Mouse (Mus musculus) heart, postnatal 0 days (tissue): Measurements from ENCODE around the gene Car2. TPM values are rescaled to one million over a fixed set of nuclear protein-coding genes. Genes with fewer than 3 reads are reported as not detected.

Source experiments
- ATAC-seq: fragments of 200-750 bp; cut with Nextera tagmentation; 2 replicates; pipeline ENCODE4 v1.8.0; 2017; ENCODE audit warnings: low read depth, moderate number of reproducible peaks, moderate library complexity; ENCODE audit not compliant: insufficient read depth
- DNase-seq: peaks from one replicate; pipeline ENCODE4 v3.0.0-alpha.2; 2016; ENCODE audit warnings: low spot score
- H3K27ac ChIP-seq: fragments of 300-500 bp; sonication (generic); 2 replicates; pipeline ENCODE4 v1.5.1; 2014; ENCODE audit warnings: low read depth, mild to moderate bottlenecking
- H3K27me3 ChIP-seq: fragments of 300-500 bp; sonication (generic); 2 replicates; pipeline ENCODE4 v1.6.1; 2014; ENCODE audit warnings: low read length, mixed read lengths; ENCODE audit not compliant: control insufficient read depth, insufficient read depth
- H3K36me3 ChIP-seq: fragments of 300-500 bp; sonication (generic); replicated peaks from 2 replicates; pipeline ENCODE4 v1.6.1; 2014; ENCODE audit warnings: low read length, mixed read lengths; ENCODE audit not compliant: control insufficient read depth, insufficient read depth
- H3K4me1 ChIP-seq: fragments of 300-500 bp; sonication (generic); 2 replicates; pipeline ENCODE4 v1.6.1; 2014; ENCODE audit warnings: antibody characterized with exemption; ENCODE audit not compliant: control insufficient read depth, insufficient read depth
- H3K4me2 ChIP-seq: fragments of 300-500 bp; sonication (generic); 2 replicates; pipeline ENCODE4 v1.6.1; 2014; ENCODE audit warnings: low read depth, mild to moderate bottlenecking, low read length, moderate library complexity
- H3K4me3 ChIP-seq: fragments of 300-500 bp; sonication (generic); 2 replicates; pipeline ENCODE4 v1.5.1; 2014; ENCODE audit warnings: low read depth, low read length
- H3K9ac ChIP-seq: fragments of 300-500 bp; sonication (generic); replicated peaks from 2 replicates; pipeline ENCODE4 v1.6.1; 2014; ENCODE audit warnings: low read depth, low read length, mixed read lengths
- H3K9me3 ChIP-seq: fragments of 300-500 bp; sonication (generic); replicated peaks from 2 replicates; pipeline ENCODE4 v1.6.1; 2016; ENCODE audit warnings: low read length; ENCODE audit not compliant: control insufficient read depth
- CTCF ChIP-seq: IDR thresholded peaks from 2 replicates; pipeline ENCODE4 v1.5.1; 2016; ENCODE audit warnings: antibody characterized with exemption, control low read depth, low read depth
- EP300 ChIP-seq: IDR thresholded peaks from 2 replicates; pipeline ENCODE4 v1.6.1; 2016; ENCODE audit warnings: antibody characterized with exemption, low read depth
- WGBS: fragments of 180-500 bp; shearing (Covaris S2); extraction: QIAGEN DNeasy Blood & Tissue Kit; methylation state at CpG from one replicate; pipeline ENCODE4 v1.1.7; 2014; 5-methylcytosine and 5-hydroxymethylcytosine counted together
- polyA plus RNA-seq: library from polyadenylated mRNA; unstranded; fragments of >200 nt; fragmentation: Nextera tagmentation; extraction: Ambion mirVana; gene quantifications from 2 replicates; pipeline ENCODE4 v1.2.1, GENCODE M21; 2015
- total RNA-seq: library from RNA; depleted of rRNA; stranded (reverse); fragments of >200 nt; gene quantifications from 2 replicates; pipeline ENCODE4 v1.2.3, GENCODE M21; 2014; ENCODE audit warnings: low replicate concordance; rRNA removed

The Car2 gene
- total and polyA plus RNA-seq, 2 experiments from 2014 or later = 13.3 to 19.9 TPM

DNA sequence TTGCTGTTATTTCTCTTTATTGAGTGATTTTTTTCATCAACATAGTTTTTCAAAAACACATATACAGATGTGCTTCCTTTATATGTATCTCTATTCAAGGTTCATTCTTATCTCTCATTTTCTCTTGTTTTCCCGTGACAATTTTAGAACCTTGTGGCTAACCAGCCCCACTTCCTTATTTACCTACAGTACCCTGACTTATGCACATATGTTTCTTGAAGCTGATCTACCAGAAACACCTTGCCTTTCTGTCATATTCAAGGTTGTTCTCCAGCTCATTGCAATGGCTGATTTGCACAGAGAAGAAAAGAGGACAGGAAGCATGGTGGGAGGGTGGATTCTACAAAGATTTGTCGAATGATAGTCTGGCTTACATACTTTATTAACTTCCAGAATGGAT is 29.3 kb downstream of the Car2 start:
- no peak for DNase-seq
- TF ChIP-seq CTCF (no peak), EP300 (no peak)
- WGBS = 66% methylated on average over 2 of the region's 2 CpGs
- Histone ChIP-seq H3K9me3 (no peaks in the 10 kb centered on the region), H3K4me2 (no peak overlapping the region), H3K36me3 (no peaks in the 10 kb centered on the region), H3K27me3 (no peaks in the 10 kb centered on the region), H3K27ac (no peak overlapping the region), H3K4me3 (no peak overlapping the region), H3K4me1 (no peaks in the 10 kb centered on the region), H3K9ac (no peak overlapping the region)
- no peak for ATAC-seq

DNA sequence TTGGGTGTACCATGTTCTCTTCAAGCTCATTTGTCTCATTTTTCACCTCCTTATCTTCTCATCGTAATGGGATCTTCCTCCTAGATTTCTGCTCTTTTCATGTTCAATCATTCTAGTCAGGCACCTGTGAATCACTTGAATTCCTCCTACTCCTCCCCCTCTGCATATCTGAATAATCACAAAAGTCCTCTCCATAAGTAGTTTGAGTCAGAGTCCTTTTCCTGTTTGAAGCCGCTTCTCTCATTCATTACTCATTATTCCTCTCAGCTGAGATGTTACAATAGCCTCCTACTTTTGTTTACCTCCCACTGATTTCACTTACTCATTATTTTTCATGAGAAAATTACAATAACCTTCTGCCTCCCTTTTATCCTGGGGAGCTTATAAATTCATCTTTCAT is 31.2 kb downstream of the Car2 start:
- no peaks in the 10 kb centered on the region for H3K27me3 ChIP-seq
- TF ChIP-seq CTCF (no peak), EP300 (no peak)
- H3K4me3 ChIP-seq = no peak overlapping the region
- DNase-seq (no peak), ATAC-seq (no peak)
- H3K4me1 ChIP-seq = no peaks in the 10 kb centered on the region
- no peak overlapping the region for H3K9ac ChIP-seq
- no peaks in the 10 kb centered on the region for H3K36me3 ChIP-seq
- no peak overlapping the region for H3K27ac ChIP-seq
- no peaks in the 10 kb centered on the region for H3K9me3 ChIP-seq
- H3K4me2 ChIP-seq = no peak overlapping the region
- 56% methylated on average over 2 of the region's 2 CpGs for WGBS

DNA sequence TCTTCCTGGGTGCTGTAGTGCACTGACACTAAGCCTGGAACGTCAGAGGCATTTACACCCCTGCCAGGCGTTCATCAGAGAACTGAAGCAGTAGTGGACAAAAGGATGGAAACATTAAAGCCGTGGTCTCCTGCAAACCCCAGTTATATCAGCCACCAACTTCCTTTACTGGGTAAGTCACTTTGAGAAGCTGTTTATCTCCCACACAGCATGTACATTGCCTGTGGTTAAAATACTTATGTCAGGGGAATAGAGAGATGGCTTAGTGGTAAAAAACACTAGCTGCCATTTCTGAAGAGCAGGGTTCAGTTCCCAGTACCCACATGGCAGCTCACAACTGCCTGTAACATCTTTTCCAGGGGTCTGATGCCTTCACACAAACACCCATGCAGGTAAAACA is 58.6 kb downstream of the Car2 start:
- no peaks in the 10 kb centered on the region for H3K36me3 ChIP-seq
- 49% methylated on average over 3 of the region's 3 CpGs for WGBS
- H3K27me3 ChIP-seq = no peaks in the 10 kb centered on the region
- H3K9me3 ChIP-seq = no peaks in the 10 kb centered on the region
- no peaks in the 10 kb centered on the region for H3K4me1 ChIP-seq
- no peak for TF ChIP-seq EP300
- TF ChIP-seq CTCF = no peak
- ATAC-seq (no peak), DNase-seq (no peak)
- no peak overlapping the region for H3K4me3 ChIP-seq
- H3K4me2 ChIP-seq = no peak overlapping the region
- no peak overlapping the region for H3K9ac ChIP-seq
- no peak overlapping the region for H3K27ac ChIP-seq

DNA sequence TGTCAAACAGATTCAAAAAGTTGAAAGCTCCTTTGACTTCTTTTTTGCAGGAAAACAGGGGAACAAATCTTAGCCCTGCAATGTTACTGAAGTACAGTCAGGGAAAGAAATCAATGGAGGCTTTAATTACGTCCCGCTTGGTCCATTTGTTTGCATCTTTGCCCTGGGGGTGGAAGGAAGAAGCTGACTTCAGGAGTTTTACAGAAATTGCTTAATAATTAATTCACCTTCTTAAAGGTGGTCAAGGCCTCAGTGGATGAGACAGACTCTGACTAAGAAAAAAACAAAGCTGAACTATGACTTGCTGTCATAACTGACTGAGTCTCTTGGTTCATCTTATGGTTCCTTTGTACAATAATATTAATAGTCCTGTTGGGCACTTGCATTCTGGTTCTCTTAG is 59.6 kb downstream of the Car2 start:
- no peaks in the 10 kb centered on the region for H3K9me3 ChIP-seq
- no peak overlapping the region for H3K4me2 ChIP-seq

DNA sequence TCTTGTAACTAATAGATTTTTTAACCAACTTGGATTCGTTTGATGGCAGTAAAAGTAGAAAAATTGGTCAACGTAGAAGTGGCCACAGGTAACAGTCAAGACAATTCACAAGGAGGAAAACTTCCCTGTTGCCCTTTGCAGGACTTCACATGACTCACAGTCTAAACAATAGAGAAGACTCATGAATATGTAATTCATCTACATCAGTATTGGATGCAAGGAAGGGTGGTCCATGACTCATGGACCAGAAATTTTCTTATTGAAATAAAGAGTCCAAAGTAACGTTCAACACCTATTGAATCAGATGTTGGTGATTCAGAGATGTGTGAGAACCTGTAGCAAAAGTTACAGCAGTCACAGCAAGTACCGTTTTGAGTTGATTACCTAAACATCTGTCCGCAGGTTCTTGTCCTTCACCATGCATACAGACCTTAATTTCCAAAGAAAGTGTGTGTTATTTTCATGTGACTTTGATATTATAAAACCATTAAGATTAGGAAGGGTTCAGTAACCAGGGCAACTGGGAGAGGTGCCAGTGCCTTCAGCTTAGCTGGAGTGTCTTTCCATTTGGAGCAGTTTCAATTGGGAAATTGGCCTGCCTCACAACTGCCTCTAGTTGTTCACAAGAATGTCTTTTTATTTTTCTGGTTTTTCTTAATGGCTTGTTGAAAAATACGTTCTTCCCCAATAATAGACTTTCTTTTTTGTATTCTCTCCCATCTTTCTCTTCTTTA is 62.2 kb downstream of the Car2 start:
- WGBS = 66% methylated on average over 6 of the region's 6 CpGs
- H3K4me1 ChIP-seq = no peaks in the 10 kb centered on the region
- no peaks in the 10 kb centered on the region for H3K9me3 ChIP-seq
- no peak overlapping the region for H3K4me2 ChIP-seq
- no peak for DNase-seq
- no peak for TF ChIP-seq CTCF
- no peak for TF ChIP-seq EP300
- no peak overlapping the region for H3K4me3 ChIP-seq
- no peaks in the 10 kb centered on the region for H3K27me3 ChIP-seq
- no peaks in the 10 kb centered on the region for H3K36me3 ChIP-seq
- H3K9ac ChIP-seq = no peak overlapping the region
- H3K27ac ChIP-seq = no peak overlapping the region
- no peak for ATAC-seq

More for the DNA sequence above, 59.6 kb downstream of the Car2 start:
- no peak for ATAC-seq
- Histone ChIP-seq H3K27ac (no peak overlapping the region), H3K27me3 (no peaks in the 10 kb centered on the region), H3K4me3 (no peak overlapping the region), H3K4me1 (no peaks in the 10 kb centered on the region), H3K36me3 (no peaks in the 10 kb centered on the region), H3K9ac (no peak overlapping the region)
- 93% methylated on average over 2 of the region's 2 CpGs for WGBS
- TF ChIP-seq EP300 (no peak), CTCF (no peak)
- no peak for DNase-seq

DNA sequence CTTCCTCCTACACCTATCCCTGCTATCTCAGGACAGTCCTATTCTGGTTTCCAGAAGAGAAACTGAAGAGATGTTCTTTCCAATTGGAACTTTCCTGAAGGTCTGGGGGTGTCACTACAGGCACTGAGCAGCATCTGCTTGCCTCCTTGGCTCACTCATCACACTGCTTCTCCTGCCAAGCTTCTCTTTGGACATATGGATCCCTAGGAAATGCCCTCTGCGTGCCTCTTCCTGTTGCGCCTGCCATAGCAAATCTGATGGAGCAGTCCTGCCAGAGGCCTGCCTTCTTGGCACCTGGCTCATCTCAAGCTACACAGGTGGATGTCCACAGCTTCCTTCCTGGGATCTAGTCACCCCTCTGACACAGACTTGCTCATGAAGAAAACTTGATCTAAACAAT is 64.0 kb downstream of the Car2 start:
- no peak overlapping the region for H3K9ac ChIP-seq
- H3K9me3 ChIP-seq = no peaks in the 10 kb centered on the region
- ATAC-seq = no peak
- H3K4me3 ChIP-seq = no peak overlapping the region
- H3K4me2 ChIP-seq = no peak overlapping the region
- DNase-seq = no peak
- H3K27me3 ChIP-seq = no peaks in the 10 kb centered on the region
- no peak overlapping the region for H3K27ac ChIP-seq
- no peaks in the 10 kb centered on the region for H3K4me1 ChIP-seq
- 84% methylated on average over 2 of the region's 2 CpGs for WGBS
- TF ChIP-seq EP300 (no peak), CTCF (no peak)
- no peaks in the 10 kb centered on the region for H3K36me3 ChIP-seq

Other genes starting within 250 kb of the Car2 start
- 2.0 and 6.2 TPM in 2 replicates for gene Car13, start 244.5 kb upstream of the Car2 start, total RNA-seq
- gene Car13, start 244.5 kb upstream of the Car2 start, polyA plus RNA-seq = 0.93 and 1.2 TPM in 2 replicates
- not detected in 2 replicates for gene Car1, start 77.9 kb upstream of the Car2 start, total RNA-seq
- gene Car1, start 77.9 kb upstream of the Car2 start, polyA plus RNA-seq = 0.12 and 0.38 TPM in 2 replicates
- gene Car3, start 22.8 kb upstream of the Car2 start, total RNA-seq = 13.2 and 14.5 TPM in 2 replicates
- gene Car3, start 22.8 kb upstream of the Car2 start, polyA plus RNA-seq = 2.7 and 10.8 TPM in 2 replicates